Mouse (Mus musculus): ENCODE results near the gene Lrp8. TPM values are rescaled to one million over a fixed set of nuclear protein-coding genes. Genes with fewer than 3 reads are reported as not detected.

Lrp8 gene
- total and polyA plus RNA-seq, 2 experiments, result 0.09 to 0.11 TPM

GRCm38 (mm10) chr4:107850091-107850490 is 48.0 kb downstream of the Lrp8 start:
- Histone ChIP-seq H3K27ac (replicated peaks; ENCODE audit: insufficient read depth, low read depth, low read length) (no peak overlapping the region), H3K9ac (ENCODE audit: low read depth, low read length) (no peak overlapping the region), H3K27me3 (ENCODE audit: control insufficient read depth, insufficient read depth, low read length) (peaks cover 5% of the 10 kb centered on the region), H3K4me3 (ENCODE audit: insufficient read depth, low read depth, low read length) (no peak overlapping the region), H3K79me2 (ENCODE audit: control insufficient read depth, insufficient read depth, low read length) (no peaks in the 10 kb centered on the region), H3K4me1 (ENCODE audit: control insufficient read depth, insufficient read depth, low read length) (no peaks in the 10 kb centered on the region), H3K36me3 (ENCODE audit: control insufficient read depth, insufficient read depth, low read length) (no peaks in the 10 kb centered on the region)
- WGBS, result 89% methylated on average over 8 of the region's 8 CpGs
- no peak for DNase-seq (ENCODE audit: extremely low read depth, low read depth, low spot score)
- TF ChIP-seq POLR2A (IDR thresholded peaks at IDR 0.05; ENCODE audit: extremely low read depth, insufficient read depth, low read length) (no peak), CTCF (IDR thresholded peaks at IDR 0.05; ENCODE audit: low read depth, low read length) (no peak)

- Histone ChIP-seq H3K79me2 (ENCODE audit: control insufficient read depth, insufficient read depth, low read length) (no peaks in the 10 kb centered on the region), H3K27ac (replicated peaks; ENCODE audit: insufficient read depth, low read depth, low read length) (no peak overlapping the region), H3K27me3 (ENCODE audit: control insufficient read depth, insufficient read depth, low read length) (no peaks in the 10 kb centered on the region), H3K4me3 (ENCODE audit: insufficient read depth, low read depth, low read length) (no peak overlapping the region), H3K36me3 (ENCODE audit: control insufficient read depth, insufficient read depth, low read length) (no peaks in the 10 kb centered on the region), H3K9ac (ENCODE audit: low read depth, low read length) (no peak overlapping the region), H3K4me1 (ENCODE audit: control insufficient read depth, insufficient read depth, low read length) (no peaks in the 10 kb centered on the region)
- no peak for DNase-seq (ENCODE audit: extremely low read depth, low read depth, low spot score)
- 63% methylated on average over 8 of the region's 8 CpGs for WGBS
- TF ChIP-seq CTCF (IDR thresholded peaks at IDR 0.05; ENCODE audit: low read depth, low read length) (no peak), POLR2A (IDR thresholded peaks at IDR 0.05; ENCODE audit: extremely low read depth, insufficient read depth, low read length) (no peak)
Observed at GRCm38 (mm10) chr4:107853333-107853732, 51.3 kb downstream of the Lrp8 start.

- no peak for DNase-seq (ENCODE audit: extremely low read depth, low read depth, low spot score)
- H3K27me3 ChIP-seq (ENCODE audit: control insufficient read depth, insufficient read depth, low read length), result no peaks in the 10 kb centered on the region
- TF ChIP-seq CTCF (IDR thresholded peaks at IDR 0.05; ENCODE audit: low read depth, low read length) (no peak), POLR2A (IDR thresholded peaks at IDR 0.05; ENCODE audit: extremely low read depth, insufficient read depth, low read length) (no peak)
- no peak overlapping the region for H3K4me3 ChIP-seq (ENCODE audit: insufficient read depth, low read depth, low read length)
- no peaks in the 10 kb centered on the region for H3K36me3 ChIP-seq (ENCODE audit: control insufficient read depth, insufficient read depth, low read length)
- 89% methylated on average over 7 of the region's 7 CpGs for WGBS
- H3K27ac ChIP-seq (replicated peaks; ENCODE audit: insufficient read depth, low read depth, low read length), result no peak overlapping the region
- H3K4me1 ChIP-seq (ENCODE audit: control insufficient read depth, insufficient read depth, low read length), result no peaks in the 10 kb centered on the region
- no peak overlapping the region for H3K9ac ChIP-seq (ENCODE audit: low read depth, low read length)
- no peaks in the 10 kb centered on the region for H3K79me2 ChIP-seq (ENCODE audit: control insufficient read depth, insufficient read depth, low read length)
Observed at GRCm38 (mm10) chr4:107853836-107854235, 51.8 kb downstream of the Lrp8 start.

GRCm38 (mm10) chr4:107856958-107857686 is 55.1 kb downstream of the Lrp8 start:
- TF ChIP-seq CTCF (IDR thresholded peaks at IDR 0.05; ENCODE audit: low read depth, low read length), result no peak
- TF ChIP-seq POLR2A (IDR thresholded peaks at IDR 0.05; ENCODE audit: extremely low read depth, insufficient read depth, low read length), result no peak
- Histone ChIP-seq H3K9ac (ENCODE audit: low read depth, low read length) (no peak overlapping the region), H3K4me3 (ENCODE audit: insufficient read depth, low read depth, low read length) (no peak overlapping the region), H3K79me2 (ENCODE audit: control insufficient read depth, insufficient read depth, low read length) (no peaks in the 10 kb centered on the region), H3K27me3 (ENCODE audit: control insufficient read depth, insufficient read depth, low read length) (no peaks in the 10 kb centered on the region), H3K27ac (replicated peaks; ENCODE audit: insufficient read depth, low read depth, low read length) (no peak overlapping the region), H3K4me1 (ENCODE audit: control insufficient read depth, insufficient read depth, low read length) (no peaks in the 10 kb centered on the region), H3K36me3 (ENCODE audit: control insufficient read depth, insufficient read depth, low read length) (no peaks in the 10 kb centered on the region)
- DNase-seq (ENCODE audit: extremely low read depth, low read depth, low spot score), result no peak
- WGBS, result 72% methylated on average over 11 of the region's 11 CpGs

- 83% methylated on average over 7 of the region's 7 CpGs for WGBS
- Histone ChIP-seq H3K4me3 (ENCODE audit: insufficient read depth, low read depth, low read length) (no peak overlapping the region), H3K79me2 (ENCODE audit: control insufficient read depth, insufficient read depth, low read length) (no peaks in the 10 kb centered on the region), H3K9ac (ENCODE audit: low read depth, low read length) (no peak overlapping the region), H3K36me3 (ENCODE audit: control insufficient read depth, insufficient read depth, low read length) (no peaks in the 10 kb centered on the region), H3K27me3 (ENCODE audit: control insufficient read depth, insufficient read depth, low read length) (no peaks in the 10 kb centered on the region), H3K27ac (replicated peaks; ENCODE audit: insufficient read depth, low read depth, low read length) (no peak overlapping the region), H3K4me1 (ENCODE audit: control insufficient read depth, insufficient read depth, low read length) (no peaks in the 10 kb centered on the region)
- TF ChIP-seq CTCF (IDR thresholded peaks at IDR 0.05; ENCODE audit: low read depth, low read length), result no peak
- no peak for DNase-seq (ENCODE audit: extremely low read depth, low read depth, low spot score)
Observed at GRCm38 (mm10) chr4:107858995-107859394, 56.9 kb downstream of the Lrp8 start.

GRCm38 (mm10) chr4:107864866-107865265 is 62.8 kb downstream of the Lrp8 start:
- Histone ChIP-seq H3K79me2 (ENCODE audit: control insufficient read depth, insufficient read depth, low read length) (no peaks in the 10 kb centered on the region), H3K4me3 (ENCODE audit: insufficient read depth, low read depth, low read length) (no peak overlapping the region), H3K36me3 (ENCODE audit: control insufficient read depth, insufficient read depth, low read length) (no peaks in the 10 kb centered on the region), H3K4me1 (ENCODE audit: control insufficient read depth, insufficient read depth, low read length) (no peaks in the 10 kb centered on the region), H3K27ac (replicated peaks; ENCODE audit: insufficient read depth, low read depth, low read length) (no peak overlapping the region), H3K9ac (ENCODE audit: low read depth, low read length) (no peak overlapping the region), H3K27me3 (ENCODE audit: control insufficient read depth, insufficient read depth, low read length) (no peaks in the 10 kb centered on the region)
- TF ChIP-seq CTCF (IDR thresholded peaks at IDR 0.05; ENCODE audit: low read depth, low read length) (no peak), POLR2A (IDR thresholded peaks at IDR 0.05; ENCODE audit: extremely low read depth, insufficient read depth, low read length) (no peak)
- 84% methylated on average over 4 of the region's 4 CpGs for WGBS
- DNase-seq (ENCODE audit: extremely low read depth, low read depth, low spot score), result no peak

Measured in liver, adult 2 months (tissue).